Mouse (Mus musculus) hindlimb bud, embryonic 11.5 days (tissue): ENCODE results near the gene Tmbim1.

Experiments used
- DNase-seq: peaks from one replicate; pipeline ENCODE4 v3.0.0-alpha.2; 2012; ENCODE audit warnings: low read depth, low spot score; ENCODE audit errors: extremely low spot score

The Tmbim1 gene

DNA sequence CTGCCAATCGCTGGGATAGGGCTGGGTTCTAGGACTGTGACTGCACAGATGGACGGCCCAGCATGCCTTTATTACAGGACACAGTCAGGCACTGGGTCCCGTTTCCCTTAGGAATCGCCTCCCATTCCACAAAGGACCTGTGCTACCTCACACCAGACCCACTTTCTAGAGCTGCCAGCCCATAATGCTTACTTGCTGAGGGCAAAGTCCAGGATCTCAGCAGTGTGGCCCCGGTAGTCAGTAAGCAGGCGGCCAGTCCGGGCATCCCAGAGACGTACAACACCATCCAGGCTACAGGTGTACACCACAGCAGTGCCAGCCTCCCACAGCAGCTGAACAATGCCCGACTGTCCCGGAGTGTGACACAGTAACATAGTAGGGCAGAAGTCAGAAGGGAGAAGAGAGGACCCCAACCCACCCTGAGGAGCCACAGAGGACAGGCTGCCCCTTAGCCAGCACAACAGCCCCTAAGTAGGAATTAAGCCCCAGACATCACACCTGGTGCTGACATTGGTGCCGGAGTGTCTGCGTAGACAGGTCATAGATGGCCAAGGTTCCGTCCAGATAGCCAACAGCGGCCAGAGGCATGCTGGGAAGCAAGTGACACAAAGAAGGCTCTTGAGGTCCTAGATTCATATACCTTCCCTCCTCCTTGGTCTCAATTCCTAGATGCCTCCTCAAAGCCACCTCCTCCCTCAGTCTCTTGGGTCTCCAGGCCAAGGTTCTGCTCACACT, 24.7 kb downstream of the Tmbim1 start:
- no peak for DNase-seq

DNA sequence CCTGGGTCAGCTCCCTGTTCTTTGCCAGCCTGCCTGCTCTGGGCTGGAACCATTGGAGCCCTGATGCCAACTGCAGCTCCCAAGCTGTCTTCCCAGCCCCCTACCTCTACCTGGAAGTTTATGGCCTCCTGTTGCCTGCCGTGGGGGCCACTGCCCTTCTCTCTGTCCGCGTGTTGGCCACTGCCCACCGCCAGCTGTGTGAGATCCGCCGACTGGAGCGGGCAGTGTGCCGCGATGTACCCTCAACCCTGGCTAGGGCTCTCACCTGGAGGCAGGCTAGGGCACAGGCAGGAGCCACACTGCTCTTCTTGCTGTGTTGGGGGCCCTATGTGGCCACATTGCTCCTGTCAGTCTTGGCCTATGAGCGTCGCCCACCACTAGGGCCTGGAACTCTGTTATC, 26.4 kb downstream of the Tmbim1 start:
- no peak for DNase-seq

DNA sequence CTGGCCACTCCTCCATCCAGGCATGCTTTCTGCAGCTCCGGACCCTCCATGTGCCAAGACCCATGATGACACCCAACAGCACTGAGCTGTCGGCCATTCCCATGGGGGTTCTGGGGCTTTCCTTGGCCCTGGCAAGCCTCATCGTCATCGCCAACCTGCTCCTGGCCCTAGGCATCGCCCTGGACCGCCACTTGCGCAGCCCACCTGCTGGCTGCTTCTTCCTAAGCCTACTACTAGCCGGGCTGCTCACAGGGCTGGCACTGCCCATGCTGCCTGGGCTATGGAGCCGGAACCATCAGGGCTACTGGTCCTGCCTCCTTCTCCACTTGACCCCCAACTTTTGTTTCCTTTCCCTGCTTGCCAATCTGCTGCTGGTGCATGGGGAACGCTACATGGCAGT, 26.9 kb downstream of the Tmbim1 start, which contains the start of gene Gpbar1:
Gene Gpbar1 (plus strand): TSS at position 13 of the 400 bp plus-strand sequence.
- no peak for DNase-seq

DNA sequence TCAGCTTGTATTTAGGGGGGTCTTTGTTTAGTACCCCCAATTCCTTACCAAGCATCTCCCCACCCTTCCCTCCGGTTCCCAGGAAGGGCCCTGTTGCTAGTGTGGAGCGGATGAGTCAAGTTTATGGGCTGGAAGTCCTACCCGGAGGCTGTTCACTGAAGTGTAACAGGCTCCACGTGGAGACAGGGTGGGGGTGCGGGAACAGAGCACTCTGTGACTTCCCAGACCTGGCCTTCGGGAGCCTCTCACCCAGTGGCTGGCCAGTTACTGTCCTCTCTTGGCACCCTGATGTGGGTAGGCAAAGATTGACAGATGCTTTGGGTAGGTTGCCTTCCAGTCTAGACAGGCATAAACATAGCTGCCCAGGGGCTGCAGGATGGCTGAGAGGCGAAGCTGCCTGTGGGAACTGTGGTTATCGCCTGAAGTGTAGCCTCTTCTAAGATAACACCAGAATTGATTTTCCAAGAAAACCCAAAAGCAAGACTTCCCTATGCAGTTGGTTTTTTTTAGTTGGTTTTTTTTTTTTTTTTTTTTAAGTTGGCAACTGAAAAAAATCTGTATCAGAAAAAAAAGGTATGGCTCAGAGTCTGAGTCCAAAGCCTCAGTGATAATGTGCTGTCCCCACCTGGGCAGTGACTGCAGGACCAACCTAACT, 27.4 kb downstream of the Tmbim1 start:
- no peak for DNase-seq

DNA sequence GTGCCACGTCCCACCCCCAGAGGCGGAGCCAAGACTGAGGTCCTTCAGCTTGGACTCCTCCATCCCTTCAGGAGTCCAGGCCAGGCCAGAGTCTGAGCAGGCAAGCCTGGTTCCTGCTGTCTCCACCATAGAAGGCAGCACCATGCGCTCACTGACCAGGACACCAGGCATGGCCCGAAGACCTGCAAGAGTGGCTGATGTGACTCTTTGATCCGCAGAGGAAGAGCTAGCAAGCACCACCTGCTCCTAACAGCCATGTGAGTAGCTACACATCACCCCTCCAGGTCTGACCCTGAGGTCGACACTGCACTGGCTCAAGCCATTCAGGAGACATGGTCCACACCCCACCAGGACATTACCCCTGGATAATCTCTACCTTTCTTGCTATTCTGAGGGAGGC, 28.4 kb downstream of the Tmbim1 start:
- no peak for DNase-seq

DNA sequence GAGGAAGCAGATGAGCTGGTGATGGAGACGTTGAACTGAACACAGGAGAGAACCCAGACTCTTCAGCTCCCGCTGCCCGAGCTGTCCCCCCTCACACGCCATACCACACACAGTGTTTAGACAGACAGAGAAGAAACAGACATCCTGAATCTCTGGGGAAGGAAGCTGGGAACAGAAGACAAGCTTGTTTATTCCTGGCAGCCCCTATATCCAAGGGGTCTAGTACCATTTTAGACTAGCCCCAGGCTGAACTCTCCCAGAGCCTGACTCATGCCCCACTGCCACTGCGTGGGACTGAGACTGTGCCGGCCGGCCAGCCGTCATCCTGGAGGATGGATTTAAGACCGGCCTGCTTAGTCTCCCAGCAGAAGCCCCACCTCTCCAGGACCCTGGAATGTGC, 30.4 kb downstream of the Tmbim1 start:
- no peak for DNase-seq

DNA sequence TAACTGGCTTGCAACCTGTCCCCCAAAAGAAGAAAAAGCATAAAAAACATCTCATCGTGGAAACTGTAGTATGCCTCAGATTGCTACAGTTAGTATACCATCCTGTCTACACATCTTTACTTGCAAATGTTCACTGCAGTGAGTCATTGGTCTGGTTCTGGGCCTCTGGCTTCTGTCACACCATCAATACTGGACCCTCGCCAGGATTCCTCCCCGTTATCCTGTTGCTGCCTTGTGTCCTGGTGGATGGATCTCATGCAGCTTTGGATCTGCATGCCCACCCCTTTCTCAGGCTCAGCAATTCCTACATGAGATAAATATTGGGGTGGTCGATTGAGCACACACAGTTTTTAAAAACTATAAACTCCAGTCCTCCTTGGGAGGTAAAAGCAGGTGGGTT, 33.8 kb downstream of the Tmbim1 start:
- no peak for DNase-seq

DNA sequence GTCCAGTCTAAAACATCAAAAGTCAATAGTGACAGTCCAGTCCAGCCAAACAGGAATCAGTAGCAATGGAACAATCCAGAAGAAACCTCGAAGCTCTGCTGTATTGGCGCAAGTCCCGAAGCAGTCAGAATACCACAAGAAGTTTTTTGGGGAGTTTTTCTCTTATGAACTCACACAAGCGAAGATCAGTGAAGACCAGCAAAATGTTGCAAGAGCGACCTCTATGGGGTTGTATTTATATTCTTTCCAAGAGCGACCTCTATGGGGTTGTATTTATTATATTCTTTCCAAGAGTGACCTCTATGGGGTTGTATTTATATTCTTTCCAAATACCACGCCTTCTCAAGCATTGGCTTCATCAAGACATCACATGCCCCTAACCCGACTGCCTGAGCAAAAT, 36.7 kb downstream of the Tmbim1 start:
- DNase-seq = no peak

DNA sequence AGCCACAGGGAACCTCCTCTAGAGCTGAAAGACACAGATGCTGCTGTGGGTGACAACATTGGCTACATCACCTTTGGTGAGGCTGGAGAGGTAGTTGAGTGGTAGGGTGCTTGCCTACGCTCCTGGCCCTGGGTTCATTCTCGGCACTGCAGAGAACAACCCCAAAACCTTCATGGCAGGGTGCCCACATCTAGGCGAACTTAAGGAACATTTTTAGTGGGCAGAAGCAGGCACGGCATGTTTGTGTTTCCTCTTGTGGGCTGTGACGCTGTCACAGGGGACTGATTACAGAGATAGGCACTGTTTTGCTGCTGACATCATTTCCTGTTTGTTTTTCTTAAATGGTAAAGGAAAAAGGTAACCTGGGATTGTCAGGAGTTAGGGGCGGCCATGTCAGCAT, 42.9 kb downstream of the Tmbim1 start:
- DNase-seq = no peak

DNA sequence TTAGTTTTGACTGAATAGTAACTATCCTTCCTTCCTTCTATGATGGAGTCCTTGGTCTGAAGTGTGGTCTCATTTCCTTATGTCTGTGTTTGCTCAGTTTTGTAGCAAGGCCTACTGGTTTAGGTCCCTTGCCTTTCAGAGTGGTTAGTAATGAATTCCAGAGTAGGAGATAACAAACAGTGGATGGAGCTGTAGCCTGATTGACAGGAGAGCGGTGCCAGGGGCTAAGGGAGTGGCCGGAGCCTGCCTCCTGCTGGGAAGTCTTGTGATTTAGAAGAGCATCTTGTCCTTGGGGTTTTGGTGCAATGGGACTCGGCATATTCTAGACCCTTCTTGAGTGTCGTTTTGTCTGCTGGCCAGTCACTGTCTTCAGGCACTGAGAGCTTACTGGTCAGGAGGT, 48.6 kb downstream of the Tmbim1 start:
- no peak for DNase-seq

DNA sequence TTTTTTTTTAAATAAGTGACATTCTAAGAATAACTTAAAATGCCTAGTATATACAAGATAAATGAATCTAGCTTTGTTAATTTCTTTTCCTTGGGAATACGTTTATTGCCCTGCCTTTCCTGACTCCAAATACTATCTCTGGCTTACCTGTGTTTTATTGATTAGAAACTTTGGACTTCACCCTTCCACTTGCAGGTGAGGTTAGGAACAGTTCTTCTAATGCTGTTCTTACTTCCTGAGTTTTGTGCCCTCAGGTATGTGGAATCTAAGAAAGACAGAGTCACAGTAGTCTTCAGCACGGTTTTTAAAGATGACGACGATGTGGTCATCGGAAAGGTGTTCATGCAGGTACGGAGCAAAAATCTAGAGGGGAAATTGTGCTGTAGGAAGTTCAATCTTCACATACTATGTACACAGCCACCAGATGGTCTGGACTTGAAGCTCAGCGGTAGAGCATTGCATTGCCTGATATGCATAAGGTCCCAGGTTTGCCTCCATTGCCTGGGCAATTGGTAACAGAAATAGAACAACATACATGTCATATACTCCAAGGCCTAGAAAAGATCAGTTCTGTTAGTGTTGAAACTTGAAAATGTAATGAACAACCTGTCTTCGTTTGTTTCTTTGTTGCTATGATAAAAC, 49.6 kb downstream of the Tmbim1 start:
- no peak for DNase-seq

DNA sequence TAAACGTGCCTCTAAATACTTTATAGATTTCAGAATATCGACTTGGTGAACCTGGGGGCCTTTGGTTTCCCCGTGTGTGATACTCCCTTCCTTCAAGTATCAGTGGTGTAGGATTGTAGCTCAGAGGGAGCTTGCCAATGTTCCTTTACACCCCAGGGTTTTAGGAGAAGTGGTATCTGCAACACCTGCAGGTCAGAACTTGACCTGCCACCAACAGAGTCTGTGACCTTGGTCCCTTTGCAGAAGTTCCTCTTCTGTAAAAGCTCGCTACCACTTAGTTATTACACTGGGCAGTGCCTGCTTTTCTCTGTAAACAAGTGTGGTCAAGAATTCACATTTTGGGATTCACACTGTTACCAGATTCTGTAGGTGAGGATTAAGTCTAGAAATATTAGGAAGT, 55.3 kb downstream of the Tmbim1 start:
- no peak for DNase-seq

DNA sequence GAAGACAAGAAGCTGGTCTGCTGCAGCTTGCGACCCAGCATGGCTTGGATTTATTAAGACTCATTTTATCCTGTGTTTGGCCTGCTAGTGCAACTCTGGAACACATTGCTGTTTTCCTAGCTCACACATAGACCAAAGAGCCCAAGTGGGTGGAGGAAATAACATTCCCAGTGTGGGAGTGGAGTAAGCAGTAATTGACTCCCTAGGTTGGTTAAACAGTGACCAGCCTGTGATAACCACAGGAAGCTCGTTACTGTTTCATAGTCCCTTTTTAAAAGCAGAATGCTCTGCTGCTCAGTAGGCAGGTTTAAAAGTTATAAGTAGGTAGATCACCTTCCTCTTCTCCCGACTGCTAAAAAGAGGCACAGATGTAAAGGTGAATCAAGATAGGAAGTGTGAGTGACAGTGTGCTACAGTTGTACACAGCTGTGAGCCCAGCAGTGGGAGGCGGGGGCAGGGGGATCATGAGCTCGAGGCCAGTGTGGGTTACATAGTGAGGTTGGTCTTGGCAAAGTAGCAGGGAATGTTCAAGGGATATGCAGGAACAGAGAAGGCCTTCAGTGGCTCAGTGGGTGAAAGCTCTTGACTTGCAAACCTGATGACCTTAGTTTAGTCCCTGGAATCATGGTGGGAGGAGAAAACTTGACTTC, 56.0 kb downstream of the Tmbim1 start:
- DNase-seq = no peak

DNA sequence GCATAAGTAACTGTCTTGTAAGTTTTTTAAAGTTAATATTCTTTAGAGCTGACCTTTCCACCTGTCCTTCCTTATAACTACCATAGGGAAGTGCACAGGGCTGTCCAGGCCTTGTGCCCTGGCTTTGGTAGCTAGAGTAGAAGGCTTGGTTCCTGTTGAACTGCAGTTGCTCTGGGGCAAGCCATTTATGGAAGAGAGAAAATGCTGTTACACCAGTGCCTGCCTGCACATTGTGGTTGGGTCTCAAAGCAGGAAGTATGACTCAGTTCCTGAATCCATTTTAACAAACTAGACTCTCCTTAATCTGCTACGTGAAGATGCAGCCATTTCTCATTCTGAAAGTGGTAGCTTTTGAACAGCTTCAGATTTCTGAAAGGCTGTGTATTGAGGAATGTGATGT, 56.6 kb downstream of the Tmbim1 start:
- no peak for DNase-seq

DNA sequence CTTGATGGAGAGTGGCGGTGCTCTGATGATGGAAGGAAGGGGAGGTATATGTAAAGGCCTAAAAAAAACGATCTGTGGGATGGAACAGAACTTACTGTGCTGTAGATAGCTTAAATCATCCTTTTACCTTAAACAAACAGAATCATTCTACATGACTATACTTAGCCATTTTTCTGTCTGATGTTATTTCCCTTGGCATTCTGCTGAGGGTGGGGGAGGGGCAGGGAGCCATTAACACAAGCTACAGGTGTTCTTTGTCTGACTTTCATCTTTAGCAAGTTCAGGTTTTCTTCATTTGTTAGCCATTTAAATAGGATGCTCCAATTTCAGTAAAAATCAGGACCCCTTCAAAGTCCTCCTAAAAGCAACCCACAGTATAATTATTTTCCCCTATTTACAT, 59.9 kb downstream of the Tmbim1 start:
- DNase-seq = no peak

DNA sequence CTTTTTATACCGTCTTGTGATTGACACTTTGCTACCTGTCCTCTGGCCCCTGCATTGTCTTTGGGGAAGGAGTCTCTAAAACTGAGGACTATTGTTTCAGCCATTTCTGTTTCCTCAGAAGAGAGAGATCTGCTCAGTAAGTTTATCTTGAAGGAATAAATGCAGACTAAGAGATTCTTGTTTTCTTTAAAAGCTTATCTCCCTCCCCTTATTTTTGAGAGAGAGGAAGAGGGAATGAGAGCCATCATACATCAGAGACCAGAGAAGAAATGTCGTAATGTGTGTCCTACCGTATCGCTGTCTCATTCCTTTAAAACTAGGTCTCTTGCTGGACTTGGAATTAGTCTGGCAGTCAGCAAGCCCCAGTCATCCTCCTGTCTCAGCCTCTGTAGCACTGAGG, 64.6 kb downstream of the Tmbim1 start:
- DNase-seq = no peak

DNA sequence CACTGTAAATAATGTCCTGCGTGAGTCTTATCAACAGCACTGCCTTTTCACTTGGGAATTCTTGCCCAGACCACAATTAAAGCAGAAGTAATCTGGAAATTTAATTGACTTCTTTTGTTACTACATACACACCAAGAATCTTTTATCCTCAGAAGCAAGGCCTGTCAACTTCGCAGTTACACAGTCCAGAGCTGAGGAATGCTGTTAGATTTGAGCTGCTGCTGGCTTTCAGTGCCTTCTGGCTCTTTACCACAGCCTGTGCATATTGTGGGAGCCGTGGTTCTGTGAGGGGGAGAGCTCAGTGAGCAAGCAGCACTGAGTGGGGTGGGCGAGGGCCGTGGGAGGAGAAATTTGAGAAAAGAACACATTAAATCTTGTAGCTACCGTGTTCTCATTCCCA, 65.1 kb downstream of the Tmbim1 start:
- no peak for DNase-seq

DNA sequence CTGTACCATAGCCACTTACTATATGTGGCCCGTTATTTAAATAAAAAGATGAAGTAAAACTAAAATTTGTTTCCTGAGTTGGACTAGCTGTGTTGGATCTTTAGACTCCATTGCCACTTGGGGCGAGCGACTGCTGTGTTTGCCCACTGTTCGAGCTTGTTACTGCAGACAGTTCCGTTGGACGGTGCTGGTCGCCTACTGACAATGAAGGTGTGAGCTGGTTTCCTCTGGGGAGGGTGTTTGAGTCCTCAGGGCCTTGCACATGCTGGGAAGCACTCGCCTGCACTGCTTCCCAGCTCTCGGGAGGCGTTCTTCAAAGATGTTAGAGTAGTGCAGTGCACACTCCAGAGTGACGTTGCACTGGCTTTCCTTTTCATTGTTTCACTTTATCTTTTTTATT, 65.8 kb downstream of the Tmbim1 start:
- no peak for DNase-seq

DNA sequence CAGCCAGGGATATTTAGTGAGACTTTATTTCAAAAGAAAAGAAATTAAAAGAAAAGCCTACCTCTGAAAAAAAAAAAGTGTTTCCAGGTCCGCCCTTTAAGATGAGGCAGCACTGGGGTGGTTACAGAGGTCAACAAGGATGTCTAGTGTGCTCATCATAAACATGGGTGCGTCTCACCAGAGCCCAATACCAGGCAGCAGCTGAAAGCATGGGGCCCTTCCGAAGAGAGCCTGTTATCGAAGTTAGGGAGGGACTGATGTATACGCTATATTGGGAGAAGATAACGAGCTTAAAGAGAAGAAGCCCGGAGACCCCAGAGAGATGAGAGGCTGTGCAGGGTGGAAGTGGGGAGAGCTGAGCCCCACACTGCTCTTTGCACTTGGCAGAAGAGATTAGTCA, 66.3 kb downstream of the Tmbim1 start:
- no peak for DNase-seq
